Comparison of ENCODE assay signal across 24 mouse cellular contexts in the genomic region with DNA sequence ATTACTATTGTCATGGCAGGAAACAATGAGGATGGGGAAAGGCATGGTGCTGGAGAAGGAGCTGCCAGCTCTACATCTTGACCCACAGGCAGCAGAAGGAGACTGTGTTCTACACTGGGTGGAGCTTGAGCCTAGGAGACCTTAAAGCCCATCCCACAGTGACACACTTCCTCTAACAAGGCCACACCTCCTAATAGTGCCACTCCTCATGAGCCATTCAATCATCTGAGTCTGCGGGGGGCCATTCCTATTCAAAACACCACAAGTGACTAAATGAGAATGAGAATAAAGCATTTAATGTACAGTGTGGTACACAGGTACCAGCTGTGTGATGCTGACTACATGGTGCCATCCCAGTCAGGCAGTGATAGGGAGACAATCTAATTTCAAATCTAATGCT.
"Had no signal": no experiment of that assay in that cellular context is flagged by ENCODE, and none has a peak within 500 bp of the region (broad histone marks: within the 10 kb centered on the region; RNA-seq: fewer than 3 reads in every experiment).

No protein-coding gene starts in this region.

- H3K4me3 ChIP-seq: heart, adult 2 months; heart, embryonic 12.5 days; hindbrain, embryonic 10.5 days; hindbrain, embryonic 12.5 days; kidney, embryonic 15.5 days; limb, embryonic 10.5 days; limb, embryonic 12.5 days; liver, embryonic 13.5 days had no signal

- H3K4me2 ChIP-seq: heart, embryonic 12.5 days; hindbrain, embryonic 12.5 days; hindbrain, embryonic 14.5 days; kidney, embryonic 15.5 days; limb, embryonic 12.5 days; liver, embryonic 13.5 days had no signal

- H3K36me3 ChIP-seq: heart, embryonic 12.5 days; hindbrain, embryonic 10.5 days; hindbrain, embryonic 12.5 days; kidney, embryonic 15.5 days; limb, embryonic 10.5 days; limb, embryonic 12.5 days; liver, embryonic 13.5 days had no signal

- H3K27ac ChIP-seq: heart, adult 2 months; hindbrain, embryonic 10.5 days; hindbrain, embryonic 12.5 days; hindbrain, embryonic 14.5 days; hindbrain, postnatal 0 days; kidney, embryonic 15.5 days; kidney, postnatal 0 days; limb, embryonic 10.5 days; limb, embryonic 12.5 days; liver, embryonic 13.5 days had no signal

- H3K27me3 ChIP-seq: heart, embryonic 12.5 days; hindbrain, embryonic 12.5 days; kidney, embryonic 15.5 days; limb, embryonic 12.5 days; liver, embryonic 13.5 days had no signal

- H3K4me1 ChIP-seq: heart, embryonic 12.5 days; hindbrain, embryonic 10.5 days; hindbrain, embryonic 12.5 days; kidney, embryonic 15.5 days; limb, embryonic 10.5 days; limb, embryonic 12.5 days; liver, embryonic 13.5 days had no signal

- ATAC-seq: hindbrain, postnatal 0 days; intestine, embryonic 16.5 days had no signal

- H3K9ac ChIP-seq: heart, embryonic 12.5 days; hindbrain, embryonic 12.5 days; hindbrain, embryonic 14.5 days; kidney, embryonic 15.5 days; limb, embryonic 12.5 days; liver, embryonic 13.5 days had no signal

- H3K9me3 ChIP-seq: heart, embryonic 12.5 days; hindbrain, embryonic 10.5 days; hindbrain, embryonic 12.5 days; kidney, embryonic 15.5 days; limb, embryonic 10.5 days; limb, embryonic 12.5 days; liver, embryonic 13.5 days had no signal

- DNase-seq: gastrocnemius, postnatal 10 days; gastrocnemius, postnatal 25 days; heart, adult 2 months; heart, postnatal 10 days; heart, postnatal 4 days; kidney, adult 11 months; kidney, adult 2 months; kidney, adult 9 months; kidney, postnatal 14 days; kidney, postnatal 36 days; layer of hippocampus, adult 9-11 months; layer of hippocampus, postnatal 36 days; liver; liver, embryonic 13.5 days had no signal
